Mouse (Mus musculus) hindbrain, embryonic 12.5 days (tissue): ENCODE measurements at regions not wholly inside any gene's neighbourhood (a gene's known extent, or its start where the extent isn't known, plus 50 kb on each side); places are given as distances from the start of the nearest gene placed in this dataset.

Experiments used
- ATAC-seq: fragments of 200-750 bp; cut with Nextera tagmentation; 2 replicates; pipeline ENCODE4 v1.8.0; 2017; ENCODE audit warnings: moderate TSS enrichment; ENCODE audit not compliant: low FRiP score
- H3K27ac ChIP-seq: fragments of 300-500 bp; sonication (generic); 2 replicates; pipeline ENCODE4 v1.5.1; 2016; ENCODE audit warnings: mild to moderate bottlenecking
- H3K27me3 ChIP-seq: fragments of 300-500 bp; sonication (generic); 2 replicates; pipeline ENCODE4 v1.6.1; 2016; ENCODE audit warnings: mild to moderate bottlenecking
- H3K36me3 ChIP-seq: fragments of 300-500 bp; sonication (generic); 2 replicates; pipeline ENCODE4 v1.6.1; 2016; ENCODE audit warnings: mild to moderate bottlenecking
- H3K4me1 ChIP-seq: fragments of 300-500 bp; sonication (generic); 2 replicates; pipeline ENCODE4 v1.6.1; 2016
- H3K4me2 ChIP-seq: fragments of 300-500 bp; sonication (generic); replicated peaks from 2 replicates; pipeline ENCODE4 v1.6.1; 2016; ENCODE audit warnings: mild to moderate bottlenecking
- H3K4me3 ChIP-seq: fragments of 300-500 bp; sonication (generic); 2 replicates; pipeline ENCODE4 v1.5.1; 2016; ENCODE audit warnings: mild to moderate bottlenecking
- H3K9ac ChIP-seq: fragments of 300-500 bp; sonication (generic); 2 replicates; pipeline ENCODE4 v1.6.1; 2016; ENCODE audit warnings: mild to moderate bottlenecking, moderate library complexity
- H3K9me3 ChIP-seq: fragments of 300-500 bp; sonication (generic); replicated peaks from 2 replicates; pipeline ENCODE4 v1.6.1; 2016; ENCODE audit warnings: mild to moderate bottlenecking
- WGBS: fragments of 180-500 bp; shearing (Covaris S2); methylation state at CpG from one replicate; pipeline ENCODE4 v1.1.7; 2016; 5-methylcytosine and 5-hydroxymethylcytosine counted together

DNA sequence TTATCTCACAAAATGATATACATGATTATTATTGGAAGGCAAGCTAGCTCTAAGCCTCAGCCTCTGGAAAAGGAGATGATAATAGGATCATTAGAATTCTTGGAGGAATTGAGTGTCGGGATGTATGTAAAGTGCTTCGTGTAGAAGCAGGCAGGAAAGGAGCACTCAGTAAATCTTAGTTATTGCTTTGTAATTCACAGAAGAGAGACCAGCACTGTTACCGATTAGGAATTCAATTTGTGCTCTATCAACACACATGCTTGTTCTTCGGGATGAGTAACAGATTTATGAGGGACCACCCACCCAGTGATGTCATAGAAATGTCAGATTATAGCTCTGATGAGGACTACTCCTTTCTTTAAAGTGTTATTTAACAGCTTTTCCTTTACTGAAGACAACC lies 57.4 kb upstream of the Rnd3 start:
- no peaks in the 10 kb centered on the region for H3K36me3 ChIP-seq
- no peaks in the 10 kb centered on the region for H3K9me3 ChIP-seq
- 60% methylated on average over 4 of the region's 4 CpGs for WGBS

More for the DNA sequence above, 57.4 kb upstream of the Rnd3 start:
- Histone ChIP-seq H3K9ac (no peak overlapping the region), H3K27ac (no peak overlapping the region), H3K4me2 (no peak overlapping the region), H3K4me1 (0 out of 2 replicates have a peak, but pooled peaks cover 4% of the 10 kb centered on the region), H3K4me3 (no peak overlapping the region), H3K27me3 (no peaks in the 10 kb centered on the region)
- no peak for ATAC-seq
